27 mouse cellular contexts compared by ENCODE assay signal in genomic region chr17:43404408-43404807, GRCm38 (mm10). TPM values are rescaled to one million over a fixed set of nuclear protein-coding genes. Genes with fewer than 3 reads are reported as not detected.
A peak's percentile ranks its signal among the peaks of the same experiment; 100 is the strongest.
DNase-seq lines count a peak whose midpoint lies in the region; ATAC-seq and TF ChIP-seq lines count a peak whose summit lies in the region.
"Had no signal": no experiment of that assay in that cellular context is flagged by ENCODE, and none has a peak within 500 bp of the region (broad histone marks: within the 10 kb centered on the region; RNA-seq: fewer than 3 reads in every experiment).

No protein-coding gene starts in this region.

- DNase-seq in hindbrain, embryonic 11.5 days (ENCODE audit: low spot score): peak; percentile 15
- no peak for DNase-seq in hindbrain, postnatal 0 days (ENCODE audit: low spot score)
- peak; percentile 16 for DNase-seq in ZHBTc4 (ENCODE audit: low read depth, low spot score)
- DNase-seq in left cerebral cortex, adult 18-20 months (ENCODE audit: low spot score in 2 of 2): no peak
- no peak for DNase-seq in heart, postnatal 36 days
- DNase-seq: adrenal gland, adult 2 months; adrenal gland, postnatal 14 days; B cell, adult 2 months; cerebellum, adult 11-12 months; cerebellum, adult 8-10 months; cerebellum, postnatal 10 days; cerebellum, postnatal 36 days; embryo, embryonic 11 days; gastrocnemius, postnatal 25 days had no signal

- no peaks in the 10 kb centered on the region for H3K27me3 ChIP-seq in hindbrain, embryonic 11.5 days (ENCODE audit: control insufficient read depth, insufficient read depth, low read length)
- no peaks in the 10 kb centered on the region for H3K27me3 ChIP-seq in hindbrain, postnatal 0 days (ENCODE audit: insufficient read depth, low read length)
- no peaks in the 10 kb centered on the region for H3K27me3 ChIP-seq in intestine, embryonic 15.5 days (replicated peaks)
- H3K27me3 ChIP-seq in neural tube, embryonic 14.5 days (ENCODE audit: control insufficient read depth, insufficient read depth, low read length): no peaks in the 10 kb centered on the region
- H3K27me3 ChIP-seq: CH12.LX; embryonic facial prominence, embryonic 13.5 days; forebrain, embryonic 12.5 days; forebrain, embryonic 15.5 days; Patski had no signal

- no peak overlapping the region for H3K27ac ChIP-seq in hindbrain, embryonic 11.5 days (ENCODE audit: low read depth, low read length)
- no peak overlapping the region for H3K27ac ChIP-seq in hindbrain, postnatal 0 days
- H3K27ac ChIP-seq in intestine, embryonic 15.5 days: no peak overlapping the region
- H3K27ac ChIP-seq in neural tube, embryonic 14.5 days (ENCODE audit: low read depth, low read length): no peak overlapping the region
- H3K27ac ChIP-seq: embryonic facial prominence, embryonic 10.5 days; embryonic facial prominence, embryonic 13.5 days; forebrain, embryonic 12.5 days; forebrain, embryonic 15.5 days; hindbrain, embryonic 10.5 days; hindbrain, embryonic 14.5 days had no signal

- H3K4me3 ChIP-seq in hindbrain, embryonic 11.5 days (ENCODE audit: low read depth, low read length): no peak overlapping the region
- H3K4me3 ChIP-seq in hindbrain, postnatal 0 days (ENCODE audit: low read length): no peak overlapping the region
- no peak overlapping the region for H3K4me3 ChIP-seq in intestine, embryonic 15.5 days (replicated peaks)
- H3K4me3 ChIP-seq in neural tube, embryonic 14.5 days (ENCODE audit: low read depth, low read length): no peak overlapping the region
- H3K4me3 ChIP-seq: embryonic facial prominence, embryonic 10.5 days; embryonic facial prominence, embryonic 13.5 days; erythroblast, embryonic 14.5 days; forebrain, embryonic 12.5 days; forebrain, embryonic 15.5 days; hindbrain, embryonic 10.5 days had no signal

- H3K36me3 ChIP-seq in hindbrain, embryonic 11.5 days (ENCODE audit: control insufficient read depth, insufficient read depth, low read length): no peaks in the 10 kb centered on the region
- no peaks in the 10 kb centered on the region for H3K36me3 ChIP-seq in hindbrain, postnatal 0 days (ENCODE audit: insufficient read depth, low read length)
- H3K36me3 ChIP-seq in intestine, embryonic 15.5 days: no peaks in the 10 kb centered on the region
- H3K36me3 ChIP-seq in neural tube, embryonic 14.5 days (ENCODE audit: control insufficient read depth, insufficient read depth, low read length): no peaks in the 10 kb centered on the region
- H3K36me3 ChIP-seq: embryonic facial prominence, embryonic 10.5 days; embryonic facial prominence, embryonic 13.5 days; forebrain, embryonic 12.5 days; forebrain, embryonic 15.5 days; G1E; hindbrain, embryonic 10.5 days had no signal

- no peak for TF ChIP-seq CTCF in hindbrain, postnatal 0 days (IDR thresholded peaks at IDR 0.05; ENCODE audit: low read depth)

- intact Hi-C loops in heart, postnatal 36 days (cut with DNase I): loop anchor here (5.0 kb wide), 1 partner anchor 42 kb away; the partner anchor contains the start of gene Adgrf5

- H3K9ac ChIP-seq in hindbrain, embryonic 11.5 days (ENCODE audit: low read depth, low read length): no peak overlapping the region
- H3K9ac ChIP-seq in hindbrain, postnatal 0 days (replicated peaks; ENCODE audit: low read length): no peak overlapping the region
- no peak overlapping the region for H3K9ac ChIP-seq in intestine, embryonic 15.5 days
- no peak overlapping the region for H3K9ac ChIP-seq in neural tube, embryonic 14.5 days (replicated peaks; ENCODE audit: low read depth, low read length)
- H3K9ac ChIP-seq: embryonic facial prominence, embryonic 13.5 days; forebrain, embryonic 12.5 days; forebrain, embryonic 15.5 days; hindbrain, embryonic 14.5 days had no signal

- ATAC-seq in hindbrain, embryonic 11.5 days (ENCODE audit: low FRiP score): 0 out of 2 replicates have a peak, but pooled peaks have one; percentile 49
- ATAC-seq in hindbrain, postnatal 0 days: no peak
- peak; percentile 41; the same call in 1 of the 2 replicates for ATAC-seq in intestine, embryonic 15.5 days
- ATAC-seq in neural tube, embryonic 14.5 days (ENCODE audit: low read depth): peak; percentile 33; the same call in 1 of the 2 replicates
- ATAC-seq: forebrain, embryonic 15.5 days; Patski had no signal

- no peak overlapping the region for H3K4me2 ChIP-seq in hindbrain, embryonic 11.5 days (replicated peaks; ENCODE audit: low read depth, low read length)
- no peak overlapping the region for H3K4me2 ChIP-seq in hindbrain, postnatal 0 days (ENCODE audit: low read depth, low read length)
- no peak overlapping the region for H3K4me2 ChIP-seq in intestine, embryonic 15.5 days (replicated peaks)
- no peak overlapping the region for H3K4me2 ChIP-seq in neural tube, embryonic 14.5 days (ENCODE audit: low read depth, low read length)
- H3K4me2 ChIP-seq: embryonic facial prominence, embryonic 13.5 days; forebrain, embryonic 12.5 days; forebrain, embryonic 15.5 days; heart, embryonic 11.5 days; hindbrain, embryonic 14.5 days had no signal

- H3K4me1 ChIP-seq in hindbrain, embryonic 11.5 days (replicated peaks; ENCODE audit: control insufficient read depth, insufficient read depth, low read length): no peaks in the 10 kb centered on the region
- no peaks in the 10 kb centered on the region for H3K4me1 ChIP-seq in hindbrain, postnatal 0 days (ENCODE audit: insufficient read depth, low read length)
- no peaks in the 10 kb centered on the region for H3K4me1 ChIP-seq in intestine, embryonic 15.5 days (replicated peaks)
- H3K4me1 ChIP-seq in neural tube, embryonic 14.5 days (ENCODE audit: control insufficient read depth, insufficient read depth, low read length): no peaks in the 10 kb centered on the region
- H3K4me1 ChIP-seq: embryonic facial prominence, embryonic 10.5 days; embryonic facial prominence, embryonic 13.5 days; forebrain, embryonic 15.5 days had no signal

- H3K9me3 ChIP-seq in hindbrain, embryonic 11.5 days (ENCODE audit: control insufficient read depth, low read length): no peaks in the 10 kb centered on the region
- no peaks in the 10 kb centered on the region for H3K9me3 ChIP-seq in hindbrain, postnatal 0 days (ENCODE audit: low read length)
- no peaks in the 10 kb centered on the region for H3K9me3 ChIP-seq in intestine, embryonic 15.5 days
- H3K9me3 ChIP-seq in neural tube, embryonic 14.5 days (ENCODE audit: control insufficient read depth, low read length): no peaks in the 10 kb centered on the region
- H3K9me3 ChIP-seq: embryonic facial prominence, embryonic 10.5 days; embryonic facial prominence, embryonic 13.5 days; forebrain, embryonic 12.5 days; forebrain, embryonic 15.5 days; hindbrain, embryonic 10.5 days had no signal

- WGBS in hindbrain, embryonic 11.5 days: 61% methylated on average over 5 of the region's 5 CpGs
- 68% methylated on average over 5 of the region's 5 CpGs for WGBS in hindbrain, postnatal 0 days
- 65% methylated on average over 5 of the region's 5 CpGs for WGBS in intestine, embryonic 15.5 days
- 54% methylated on average over 5 of the region's 5 CpGs for WGBS in neural tube, embryonic 14.5 days

RNA-seq across cellular contexts. Expression of gene Adgrf5, which starts 44.2 kb away (rescaled TPM):
- polyA plus RNA-seq in hindbrain, embryonic 11.5 days (2014; fragmentation: Nextera tagmentation; extraction: Ambion mirVana): 6.8 and 9.4 TPM in 2 replicates
- total RNA-seq in hindbrain, postnatal 0 days (2014; rRNA removed): 17.3 and 24.1 TPM in 2 replicates
- 3.7 and 3.9 TPM in 2 replicates for polyA plus RNA-seq in hindbrain, postnatal 0 days (2015; fragmentation: Nextera tagmentation; extraction: Ambion mirVana)
- 11.6 and 11.8 TPM in 2 replicates for polyA plus RNA-seq in intestine, embryonic 15.5 days (2015; fragmentation: Nextera tagmentation; extraction: Ambion mirVana)
- polyA plus RNA-seq in neural tube, embryonic 14.5 days (2014; fragmentation: Nextera tagmentation; extraction: Ambion mirVana): 4.1 and 8.9 TPM in 2 replicates
- total RNA-seq in left cerebral cortex, adult 18-20 months (2021): 10 to 100 TPM; 28.4 to 28.8 TPM
- total RNA-seq in heart, postnatal 36 days (2021): 100 to 1,000 TPM; 209 to 282 TPM
- total RNA-seq: CH12.LX had no signal
- polyA plus RNA-seq: erythroblast, embryonic 14.5 days; G1E had no signal

Comparison
In these comparisons a context has a peak if more than half of its experiments do, and no peak if none do; other contexts are left out.
1. DNase-seq: peak in hindbrain, embryonic 11.5 days (single experiment) and ZHBTc4 (single experiment); none in hindbrain, postnatal 0 days (single experiment), left cerebral cortex, adult 18-20 months (0 of 2) and heart, postnatal 36 days (0 of 2).